Mouse (Mus musculus): ENCODE measurements around the gene Uimc1.

Gene Uimc1

DNA sequence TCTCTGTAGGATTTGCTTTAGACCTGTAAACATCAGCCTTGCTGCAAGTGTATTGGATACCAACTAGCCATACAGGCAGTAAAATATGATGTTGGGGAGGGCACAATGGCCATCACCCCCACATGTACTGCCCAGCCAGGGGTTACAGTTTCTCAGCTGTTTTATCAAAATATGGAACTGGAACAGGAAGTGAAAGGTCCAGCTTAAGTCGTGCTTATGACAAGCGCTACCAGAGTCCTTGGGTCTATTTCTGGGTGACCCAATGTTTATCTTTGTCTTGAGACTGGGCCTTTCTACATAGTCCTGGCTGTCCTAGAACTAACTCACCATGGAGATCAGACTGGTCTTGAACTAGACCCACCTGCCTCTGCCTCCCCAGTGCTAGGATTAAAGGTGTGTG lies 75.9 kb downstream of the Uimc1 start:
- DNase-seq: no peak

DNA sequence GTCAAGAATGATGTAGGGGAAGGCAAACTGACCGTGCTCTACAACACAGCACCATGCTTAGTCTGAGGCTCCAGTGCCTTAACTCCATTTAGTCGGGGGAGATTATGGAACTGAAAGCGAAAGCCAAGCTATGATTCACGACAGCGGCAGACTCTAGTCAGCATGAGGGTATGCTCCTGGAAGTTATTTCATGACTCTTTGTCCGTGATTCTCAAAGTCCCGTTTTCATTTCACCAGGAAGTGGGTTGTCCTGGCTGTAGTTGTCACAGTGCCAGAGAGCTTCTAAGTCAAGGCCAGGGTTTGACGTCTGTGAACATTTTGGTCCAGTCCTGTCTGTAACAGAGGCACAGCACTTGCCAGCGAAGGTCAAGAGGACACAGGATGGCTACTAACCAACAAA lies 77.4 kb downstream of the Uimc1 start:
- DNase-seq: no peak

DNA sequence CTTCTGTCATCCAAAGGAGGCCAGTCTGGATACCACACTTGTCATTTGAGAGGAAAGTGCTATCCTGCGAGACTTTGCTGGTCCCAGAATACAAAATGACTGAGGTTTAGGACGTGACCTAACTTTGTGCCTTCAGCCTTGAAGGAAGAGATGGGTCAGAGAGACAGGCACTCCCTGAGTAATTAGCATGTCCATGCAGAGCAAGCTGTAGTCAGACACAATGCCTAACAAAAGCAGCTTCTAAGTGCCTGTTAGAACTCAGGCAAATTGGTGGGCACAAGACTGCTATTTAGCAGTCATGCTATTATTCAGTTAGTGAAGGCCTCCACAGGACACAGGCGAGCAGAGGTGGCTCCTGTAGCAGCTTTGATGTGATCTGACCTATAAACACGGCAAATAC lies 77.8 kb downstream of the Uimc1 start:
- DNase-seq: no peak

DNA sequence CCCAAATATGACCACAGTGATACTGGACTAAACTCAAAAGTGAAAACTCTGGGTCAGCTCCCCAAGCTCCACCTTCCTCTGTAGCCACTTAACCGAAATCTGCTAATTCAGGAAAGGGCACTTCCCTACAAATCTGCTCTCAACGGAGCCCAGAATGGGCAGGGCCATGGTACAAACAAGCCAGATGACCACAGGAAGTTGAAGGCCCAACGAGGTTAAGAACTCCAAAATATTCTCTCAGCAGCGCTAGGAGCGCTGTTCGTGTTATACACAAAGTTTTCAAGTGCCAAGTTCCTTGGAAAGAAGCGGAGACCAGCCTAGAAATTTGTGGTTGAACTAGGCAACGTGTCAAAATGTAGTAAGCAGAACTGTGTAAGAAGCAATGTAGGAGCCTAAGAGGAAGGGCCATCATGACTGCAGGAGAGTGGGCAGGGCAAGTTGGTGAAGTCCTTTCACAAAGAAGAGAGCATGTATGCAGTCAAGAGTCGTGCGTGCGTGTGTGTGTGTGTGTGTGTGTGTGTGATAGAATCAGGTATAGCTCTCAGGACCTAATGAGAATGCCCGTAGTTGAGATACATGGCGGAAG lies 78.8 kb downstream of the Uimc1 start, which contains the start of gene Hk3:
Hk3 (minus strand) TSS at position 192 of the 586 bp plus-strand sequence.
- DNase-seq: no peak

DNA sequence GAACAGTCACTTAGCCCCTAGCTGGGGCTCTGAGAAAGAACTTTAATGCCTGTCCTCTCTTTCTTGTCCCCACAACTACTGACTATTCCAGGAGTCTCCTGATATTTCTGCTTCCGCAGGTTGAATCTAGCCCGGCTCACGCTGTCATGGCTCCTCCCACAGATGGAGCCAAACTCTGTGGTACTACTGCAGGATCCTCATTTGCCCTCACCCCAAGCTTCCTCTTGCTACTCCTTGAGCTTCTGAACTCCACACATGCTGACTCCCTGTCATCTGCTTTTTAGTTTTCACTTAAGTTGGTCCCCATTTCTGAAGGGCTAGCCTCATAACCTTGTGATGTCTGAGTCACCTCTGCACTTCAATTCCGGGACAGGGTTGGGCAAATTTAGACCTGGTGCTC lies 80.0 kb downstream of the Uimc1 start:
- no peak for DNase-seq

DNA sequence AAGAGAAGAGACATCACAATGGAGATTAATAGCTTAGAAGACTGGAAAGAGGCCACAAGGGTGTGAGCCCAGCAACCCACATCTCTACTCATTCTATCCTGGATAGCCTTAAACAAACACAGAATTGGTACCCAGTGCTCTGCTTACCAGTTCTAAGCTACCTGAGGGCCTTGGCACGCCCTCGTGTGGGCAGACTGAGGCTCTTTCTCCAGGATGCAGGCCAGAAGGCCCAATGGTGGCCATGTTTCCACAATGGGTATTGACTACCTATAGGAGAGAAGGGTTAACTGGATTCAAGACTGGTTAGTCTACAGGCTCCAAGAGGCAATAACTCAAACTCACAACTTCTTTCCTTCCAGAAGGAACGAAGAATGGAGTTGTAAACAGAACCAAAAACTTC lies 80.9 kb downstream of the Uimc1 start:
- DNase-seq: no peak

DNA sequence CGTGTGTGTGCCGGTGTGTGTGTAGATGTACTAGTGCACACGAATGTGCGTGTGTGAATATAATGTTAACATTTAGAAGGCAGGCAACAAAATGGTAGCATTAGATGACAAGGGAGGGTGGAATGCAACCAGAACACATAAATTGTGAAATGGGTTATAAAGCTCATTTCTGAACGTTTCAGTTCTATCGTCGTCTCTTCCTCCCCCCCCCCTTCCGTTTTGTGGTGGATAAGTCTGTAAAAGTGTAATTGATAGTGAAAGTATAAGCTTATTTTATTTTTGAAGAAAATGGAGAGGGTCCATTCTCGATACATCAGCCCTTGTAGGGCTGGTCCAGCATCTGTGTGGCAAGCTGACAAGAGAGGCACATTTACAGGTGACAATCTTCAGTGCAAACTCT lies 81.4 kb downstream of the Uimc1 start:
- DNase-seq: no peak

DNA sequence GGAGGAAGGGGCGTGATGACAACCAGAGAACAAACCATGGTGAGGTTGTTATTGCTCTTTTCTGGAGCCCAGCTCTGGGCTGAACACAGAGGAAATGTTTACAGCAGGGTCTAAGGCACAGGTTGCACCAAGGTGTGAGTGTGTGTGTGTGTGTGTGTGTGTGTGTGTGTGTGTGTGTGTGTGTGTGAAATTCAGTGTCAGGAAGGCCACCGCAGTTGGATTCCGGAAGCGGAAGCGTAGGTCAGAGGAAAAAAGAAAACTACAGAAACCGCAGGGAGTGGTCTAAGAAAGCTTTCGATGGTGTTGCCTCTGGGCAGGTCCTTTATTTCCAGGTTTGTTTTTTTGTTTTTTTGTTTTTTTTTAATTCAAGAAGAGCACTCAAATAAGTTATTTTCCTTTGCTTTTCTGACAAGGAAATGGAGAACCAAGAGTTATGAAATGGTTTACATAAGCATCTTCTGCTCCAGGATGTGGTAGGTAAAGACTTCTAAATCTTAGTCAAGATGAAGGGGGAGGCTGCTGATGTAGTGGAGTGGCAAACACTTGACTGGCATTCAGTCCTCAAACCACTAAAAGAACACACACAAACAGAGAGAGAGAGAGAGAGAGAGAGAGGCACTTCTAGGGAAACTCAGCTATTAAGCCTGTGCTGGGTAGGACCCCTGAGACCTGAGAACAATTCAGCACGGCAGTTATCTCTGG lies 82.1 kb downstream of the Uimc1 start:
- no peak for DNase-seq

DNA sequence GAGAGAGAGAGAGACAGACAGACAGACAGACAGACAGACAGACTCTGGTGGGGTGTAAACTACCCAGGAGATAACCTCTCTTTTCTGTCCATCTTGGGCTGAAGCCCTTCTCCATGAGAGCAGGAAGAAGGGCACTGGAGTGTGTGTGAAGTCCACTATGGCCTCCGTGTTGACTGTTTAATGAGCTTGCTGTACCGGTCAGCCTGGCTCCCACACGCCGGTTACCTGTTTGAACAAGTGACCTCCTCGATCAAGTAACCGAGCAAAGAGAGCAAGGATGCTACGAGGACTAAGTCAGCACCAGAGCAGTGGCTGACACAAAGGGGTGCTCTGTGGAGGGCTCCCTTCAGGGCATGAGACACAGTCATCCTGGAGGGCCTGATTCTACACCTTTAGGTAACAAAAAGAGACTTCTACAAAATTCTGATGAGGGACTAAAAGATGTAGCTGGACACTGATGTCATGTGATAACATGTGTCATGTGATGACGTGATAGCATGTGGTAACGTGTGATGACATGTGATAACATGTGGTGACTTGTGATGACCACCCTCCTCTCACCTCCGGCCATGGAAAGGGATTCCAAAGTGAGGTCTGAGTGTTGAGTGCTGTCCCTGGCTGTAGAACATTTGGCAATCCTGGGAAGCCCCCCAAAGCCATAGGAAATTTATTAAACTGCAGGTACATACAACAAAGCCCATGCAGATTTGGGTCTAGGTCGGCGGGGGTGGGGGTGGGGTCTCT lies 82.8 kb downstream of the Uimc1 start:
- DNase-seq: no peak

DNA sequence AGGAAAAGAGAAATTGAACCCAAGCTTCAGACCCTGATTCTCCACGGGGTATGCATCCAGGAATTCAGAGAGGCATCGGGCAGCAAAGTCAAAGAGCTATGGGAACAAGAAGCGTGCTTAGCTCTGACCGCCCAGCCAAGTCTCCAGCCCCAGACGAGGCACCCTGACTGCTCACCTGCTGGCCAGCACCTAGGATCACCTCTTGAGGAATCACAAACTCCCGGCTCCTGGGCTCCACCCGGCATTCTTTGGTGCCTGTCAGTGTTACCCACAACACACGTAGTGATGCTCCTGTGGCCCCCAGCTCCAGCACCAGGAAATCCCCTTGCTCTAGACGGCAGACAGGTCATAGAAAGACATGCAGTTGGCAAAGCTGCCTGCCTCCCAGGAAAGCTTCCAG lies 85.6 kb downstream of the Uimc1 start:
- no peak for DNase-seq

DNA sequence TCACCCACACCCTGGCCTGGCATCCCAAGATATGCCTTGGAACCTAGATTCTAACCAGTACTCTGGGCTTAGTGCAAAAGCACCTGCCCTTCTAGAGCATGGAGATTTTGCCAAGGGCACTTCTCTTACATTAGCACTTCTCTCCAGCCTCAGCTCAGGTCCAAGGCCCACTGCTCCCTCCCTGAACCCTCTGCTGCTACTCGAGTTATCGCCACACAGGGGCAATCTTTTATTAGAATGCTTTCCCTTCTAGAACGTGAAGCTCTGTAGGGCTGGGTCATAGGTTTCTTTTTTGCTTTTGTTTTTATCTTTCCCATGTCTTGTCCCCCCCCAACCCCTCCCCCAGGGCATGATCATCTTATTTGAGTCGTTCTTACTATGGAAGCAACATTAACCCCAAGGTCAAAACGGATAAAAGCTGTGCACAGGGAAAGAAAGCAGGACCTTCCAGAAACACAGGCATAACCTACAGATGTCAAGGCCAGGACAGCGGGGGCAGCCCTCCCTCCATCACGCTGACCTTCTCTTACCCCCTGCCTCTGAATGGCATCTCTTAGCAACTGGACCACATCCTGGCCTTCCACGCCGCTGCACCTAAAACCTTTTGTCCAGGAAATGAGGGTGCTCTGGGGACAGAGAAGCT lies 86.3 kb downstream of the Uimc1 start:
- no peak for DNase-seq

DNA sequence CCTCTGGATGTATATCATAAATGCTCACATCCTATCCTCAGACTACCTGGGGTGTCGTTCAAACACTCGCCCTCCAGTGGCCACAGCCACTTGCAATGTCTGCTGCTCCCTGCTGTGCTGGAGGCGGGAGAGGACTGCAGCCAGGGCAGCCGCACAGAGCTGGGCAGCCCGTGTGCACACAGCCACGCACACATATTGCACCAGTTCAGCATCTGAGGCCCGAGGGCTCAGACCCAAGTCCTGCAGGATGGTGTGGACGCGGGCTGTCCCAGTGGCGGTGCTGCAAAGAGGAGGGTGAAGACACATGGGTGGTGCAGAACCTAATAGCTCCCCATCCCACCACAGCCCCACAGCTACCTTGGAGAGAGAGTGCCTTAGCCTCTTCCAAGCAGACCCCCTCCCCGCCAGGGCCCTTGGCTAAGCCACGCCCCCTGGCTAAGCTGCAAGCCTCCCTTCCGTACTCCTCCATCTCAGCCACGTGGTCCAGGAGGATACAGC lies 88.1 kb downstream of the Uimc1 start:
- no peak for DNase-seq

DNA sequence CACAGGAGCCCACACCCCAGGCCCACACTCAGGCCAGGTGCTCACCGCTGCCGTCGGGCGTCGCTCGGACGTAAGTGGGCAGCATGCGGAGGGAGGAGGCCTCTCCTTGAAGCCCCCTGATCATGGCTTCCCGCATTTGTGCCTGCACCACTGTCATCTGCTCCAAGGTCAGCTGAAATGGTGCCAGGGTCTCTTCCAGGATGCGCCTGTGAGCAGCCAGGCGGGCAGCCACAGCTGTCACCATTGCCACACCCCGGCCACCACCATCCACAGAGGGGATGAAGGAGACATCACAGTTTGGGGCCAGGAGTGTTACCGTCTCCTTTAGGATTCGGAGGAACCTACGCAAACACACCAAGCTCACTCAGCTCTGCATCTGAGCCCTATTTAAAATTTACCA lies 89.0 kb downstream of the Uimc1 start:
- DNase-seq: no peak

DNA sequence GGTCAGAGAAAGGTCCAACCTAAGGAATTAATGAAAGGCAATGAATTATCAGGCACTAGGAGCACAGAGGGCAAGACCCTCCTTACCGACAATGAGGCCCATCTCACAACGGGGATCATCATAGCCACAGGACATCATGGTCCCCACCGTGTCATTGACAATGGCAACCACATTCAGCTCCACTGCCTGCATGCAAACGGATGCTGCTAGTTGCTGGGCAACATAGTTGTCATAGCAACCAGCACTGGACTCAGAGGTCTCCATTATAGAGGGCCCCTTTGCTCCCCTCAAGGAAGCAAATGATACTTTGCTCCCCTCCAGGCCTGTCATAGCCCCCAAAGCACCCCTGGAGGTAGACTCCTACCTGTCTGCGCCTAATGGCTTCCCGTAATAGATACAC lies 91.5 kb downstream of the Uimc1 start:
- no peak for DNase-seq

DNA sequence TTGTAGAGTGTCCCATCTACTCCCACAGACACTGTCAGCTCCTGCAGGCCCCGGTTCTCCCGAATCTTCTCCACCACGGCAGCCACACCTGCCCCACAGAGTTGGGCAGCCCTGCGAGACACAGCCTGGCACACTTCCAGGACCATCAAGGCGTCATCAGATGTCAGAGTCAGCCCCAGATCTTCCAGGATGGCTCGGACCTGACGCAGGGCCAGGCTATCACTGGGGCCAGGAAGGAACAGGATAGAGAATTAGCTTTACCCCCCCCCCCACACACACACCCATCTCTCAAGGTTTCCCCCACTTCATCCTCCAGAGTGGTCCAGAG lies 93.7 kb downstream of the Uimc1 start:
- no peak for DNase-seq

DNA sequence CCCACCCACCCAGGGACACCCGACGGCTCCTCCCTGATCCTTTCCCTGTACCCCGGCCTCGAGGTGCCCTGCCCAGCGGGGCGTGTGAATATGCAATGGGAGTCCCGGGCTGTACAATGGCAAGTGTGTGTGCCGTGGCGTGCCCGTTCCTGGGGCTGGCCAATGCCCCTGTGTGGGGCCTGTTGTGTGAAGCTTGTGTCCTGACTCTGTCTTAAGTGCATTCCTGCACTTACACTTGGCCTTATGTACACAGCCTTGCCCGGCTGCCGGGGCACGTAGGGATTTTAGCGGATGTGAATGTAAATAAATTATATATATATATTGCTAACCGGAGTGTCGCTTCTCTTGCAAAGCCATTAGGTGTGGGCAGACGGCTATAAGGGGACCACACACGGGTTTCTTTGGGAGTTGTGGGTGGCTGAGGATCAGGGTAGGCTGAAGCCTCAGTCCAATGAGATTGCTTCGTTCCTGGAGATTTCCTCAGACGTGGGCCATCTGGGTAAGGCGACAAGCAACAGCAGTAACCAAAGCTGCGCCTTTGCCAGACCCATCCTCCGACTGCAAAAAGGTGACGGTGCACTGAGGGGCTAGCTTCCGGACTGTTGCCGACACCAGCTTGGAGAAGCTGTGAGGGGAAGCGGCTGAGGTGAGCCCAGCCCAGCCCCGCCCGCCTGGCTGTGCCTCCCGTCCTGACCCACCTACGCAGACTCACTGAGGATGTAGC lies 94.2 kb downstream of the Uimc1 start:
- DNase-seq: no peak

DNA sequence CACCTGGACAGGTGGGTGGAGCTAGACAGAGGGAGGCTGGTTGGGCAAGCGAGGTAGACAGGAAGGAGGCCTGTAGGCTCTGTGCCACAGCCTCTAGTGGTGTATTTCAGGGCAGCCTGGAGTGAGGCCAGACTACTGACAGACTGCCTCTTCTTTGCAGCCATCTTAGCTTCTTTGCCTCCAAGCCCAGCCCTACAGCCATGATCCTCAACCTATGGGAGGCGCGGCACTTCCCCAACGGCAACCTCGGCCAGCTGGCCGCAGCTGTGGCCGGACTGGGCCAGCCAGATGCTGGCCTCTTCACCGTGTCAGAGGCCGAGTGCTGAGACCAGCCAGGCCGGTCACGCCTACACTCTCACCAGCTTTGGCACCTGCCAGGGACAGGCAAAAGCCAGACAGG lies 95.5 kb downstream of the Uimc1 start:
- no peak for DNase-seq

DNA sequence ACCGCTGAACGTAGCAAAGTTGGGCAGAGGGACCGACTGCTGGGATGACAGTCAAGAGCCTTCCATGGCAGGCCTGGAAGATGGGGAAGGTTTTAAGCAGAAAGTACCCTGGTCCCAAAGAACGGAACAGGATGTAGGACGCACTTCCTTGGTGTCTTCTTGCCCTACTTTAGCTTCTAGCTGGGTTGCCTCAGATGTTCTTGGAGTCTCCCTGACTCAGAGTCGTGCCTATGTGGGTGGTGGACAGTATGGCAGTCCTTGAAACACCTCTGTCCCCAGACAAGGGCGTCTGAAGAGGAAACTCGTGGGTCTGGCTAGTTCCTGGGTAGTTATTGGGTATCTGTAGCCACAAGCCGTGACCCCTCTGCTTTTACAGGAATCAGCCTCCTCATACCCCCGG lies 98.0 kb downstream of the Uimc1 start:
- DNase-seq: no peak

DNA sequence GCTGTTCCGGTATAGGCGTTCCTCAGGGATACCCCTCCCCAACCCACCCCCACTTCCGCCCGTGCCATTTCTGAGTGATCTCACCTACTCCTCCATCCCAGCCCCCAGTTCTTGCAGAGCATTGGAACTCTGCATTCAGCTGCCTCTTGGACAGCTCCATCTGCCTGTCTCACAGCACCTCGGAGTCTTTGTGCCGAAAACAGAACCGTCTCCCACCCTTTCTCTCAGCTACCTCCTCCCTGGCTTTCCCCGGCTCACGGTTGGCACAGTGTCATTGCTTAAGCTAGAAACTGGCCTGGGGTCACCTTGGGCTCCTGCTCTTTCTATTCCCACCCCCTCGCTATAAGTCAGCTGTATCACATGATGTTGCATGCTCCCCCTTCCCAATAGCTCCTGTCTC lies 99.7 kb downstream of the Uimc1 start:
- DNase-seq: no peak

DNA sequence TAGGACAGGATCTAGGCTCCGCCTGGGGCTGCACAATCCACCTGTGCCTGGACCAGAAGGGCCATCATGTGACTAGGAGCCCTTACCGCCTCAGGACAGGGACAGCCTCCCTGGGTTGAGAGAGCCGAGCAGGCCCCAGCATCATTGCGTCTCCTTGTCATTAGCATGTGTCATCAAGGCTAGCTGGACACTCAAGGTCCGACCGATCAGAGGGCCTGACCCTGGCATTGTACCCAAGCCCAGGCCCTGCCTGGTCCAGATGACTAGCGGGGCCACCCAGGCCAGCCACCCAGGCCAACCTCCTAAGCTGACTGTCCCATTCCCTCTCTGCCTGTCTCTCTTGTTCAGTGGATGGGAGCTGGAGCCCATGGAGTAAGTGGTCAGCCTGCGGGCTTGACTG lies 102.5 kb downstream of the Uimc1 start:
- DNase-seq: no peak

DNA sequence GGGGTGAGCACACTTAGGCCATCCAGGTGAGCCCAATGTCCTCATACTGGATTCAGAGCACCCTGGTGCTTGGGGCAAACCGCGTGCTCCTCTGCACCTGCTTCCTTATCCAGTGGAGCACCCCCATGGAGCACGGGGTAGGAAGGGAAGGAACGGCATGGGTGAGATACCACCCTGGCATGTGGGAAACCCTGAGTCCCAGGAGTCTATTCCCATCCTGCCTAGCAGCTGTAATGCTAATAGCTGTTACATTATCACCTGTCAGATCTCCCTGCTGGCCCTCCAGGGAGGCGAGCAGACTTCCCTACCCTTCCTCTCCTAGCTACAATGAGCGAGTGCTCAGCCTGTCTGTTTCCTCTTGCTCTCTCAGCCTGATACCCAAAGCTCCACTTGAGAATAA lies 104.9 kb downstream of the Uimc1 start:
- DNase-seq: no peak

DNA sequence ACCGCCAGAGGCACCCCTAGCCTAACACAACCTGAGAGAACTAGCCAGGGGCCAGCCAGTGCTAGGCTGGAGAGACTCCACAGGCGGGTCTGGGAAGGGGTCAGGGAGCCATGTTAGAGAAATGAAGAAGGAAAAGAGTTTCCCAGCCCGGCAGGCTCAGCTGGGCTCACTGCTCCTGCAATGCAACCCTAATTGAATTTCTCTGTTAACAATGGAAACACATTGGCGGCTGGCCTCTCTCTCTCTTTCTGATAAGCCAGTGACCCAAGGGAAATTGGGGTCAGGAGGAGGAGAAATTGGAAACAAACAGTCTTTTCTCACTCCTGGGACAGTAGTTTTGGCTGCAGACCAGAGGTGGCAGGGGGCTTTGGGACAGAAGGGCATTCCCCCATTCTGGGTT lies 105.5 kb downstream of the Uimc1 start:
- DNase-seq: no peak

DNA sequence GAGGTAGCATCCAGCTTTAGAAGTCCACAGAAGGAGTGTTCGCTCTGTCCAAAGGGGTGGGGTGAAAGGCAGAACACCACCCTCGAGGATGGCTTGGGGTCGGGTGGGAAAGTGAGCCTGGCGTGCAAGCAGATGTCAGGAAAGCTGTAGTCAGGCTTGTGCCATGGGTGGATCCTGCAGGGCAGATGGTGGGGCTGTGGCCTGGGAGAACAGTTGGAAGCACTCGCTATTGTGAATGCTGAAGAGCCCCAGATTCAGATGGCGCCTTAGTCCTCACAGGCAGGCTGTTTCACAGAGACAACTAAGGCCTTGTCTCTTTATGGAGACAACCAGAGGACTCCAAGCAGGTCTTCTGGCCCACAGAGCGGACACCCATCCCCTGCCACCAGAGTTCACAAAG lies 107.9 kb downstream of the Uimc1 start:
- no peak for DNase-seq
